Mouse (Mus musculus) midbrain, embryonic 12.5 days (tissue): ENCODE data around the gene Ganab. TPM values are rescaled to one million over a fixed set of nuclear protein-coding genes. Genes with fewer than 3 reads are reported as not detected.
A peak's percentile ranks its signal among the peaks of the same experiment; 100 is the strongest.

Experiments used
- ATAC-seq: fragments of 200-750 bp; cut with Nextera tagmentation; 2 replicates; pipeline ENCODE4 v1.8.0; 2017; ENCODE audit warnings: low read depth, moderate TSS enrichment, moderate library complexity; ENCODE audit not compliant: low FRiP score
- H3K27ac ChIP-seq: fragments of 300-500 bp; sonication (generic); replicated peaks from 2 replicates; pipeline ENCODE4 v1.5.1; 2016; ENCODE audit warnings: mild to moderate bottlenecking
- H3K27me3 ChIP-seq: fragments of 300-500 bp; sonication (generic); 2 replicates; pipeline ENCODE4 v1.6.1; 2016; ENCODE audit warnings: mild to moderate bottlenecking
- H3K36me3 ChIP-seq: fragments of 300-500 bp; sonication (generic); 2 replicates; pipeline ENCODE4 v1.6.1; 2016
- H3K4me1 ChIP-seq: fragments of 300-500 bp; sonication (generic); 2 replicates; pipeline ENCODE4 v1.6.1; 2016
- H3K4me2 ChIP-seq: fragments of 300-500 bp; sonication (generic); replicated peaks from 2 replicates; pipeline ENCODE4 v1.6.1; 2016; ENCODE audit warnings: mild to moderate bottlenecking, moderate library complexity
- H3K4me3 ChIP-seq: fragments of 300-500 bp; sonication (generic); 2 replicates; pipeline ENCODE4 v1.5.1; 2016; ENCODE audit warnings: mild to moderate bottlenecking
- H3K9ac ChIP-seq: fragments of 300-500 bp; sonication (generic); replicated peaks from 2 replicates; pipeline ENCODE4 v1.6.1; 2016; ENCODE audit warnings: mild to moderate bottlenecking, moderate library complexity
- H3K9me3 ChIP-seq: fragments of 300-500 bp; sonication (generic); 2 replicates; pipeline ENCODE4 v1.6.1; 2016; ENCODE audit warnings: mild to moderate bottlenecking
- WGBS: fragments of 180-500 bp; shearing (Covaris S2); methylation state at CpG from one replicate; pipeline ENCODE4 v1.1.7; 2016; 5-methylcytosine and 5-hydroxymethylcytosine counted together
- polyA plus RNA-seq: library from polyadenylated mRNA; unstranded; fragments of >200 nt; fragmentation: Nextera tagmentation; extraction: Ambion mirVana; gene quantifications from 2 replicates; pipeline ENCODE4 v1.2.1, GENCODE M21; 2016

Gene Ganab
- polyA plus RNA-seq, 1 experiment from 2014 or later = 115 TPM

GRCm38 (mm10) chr19:8871267-8872186 is 26.3 kb upstream of the Ganab start, which contains the start of gene Ubxn1:
Gene Ubxn1, plus strand, starts transcription at chr19:8871496.
- H3K36me3 ChIP-seq = peaks cover 35% of the 10 kb centered on the region
- 1% methylated on average over 59 of the region's 59 CpGs for WGBS
- peak; percentile 99 for ATAC-seq
- H3K4me1 ChIP-seq = peaks cover 13% of the 10 kb centered on the region
- H3K27me3 ChIP-seq = no peaks in the 10 kb centered on the region
- peak within 1 kb of the TSS; percentile 91 for H3K4me2 ChIP-seq
- H3K9me3 ChIP-seq = no peaks in the 10 kb centered on the region
- peak within 1 kb of the TSS; percentile 94 for H3K9ac ChIP-seq
- H3K4me3 ChIP-seq = peak within 1 kb of the TSS; percentile 93
- peak within 1 kb of the TSS; percentile 73 for H3K27ac ChIP-seq

GRCm38 (mm10) chr19:8872266-8872840 is 25.5 kb upstream of the Ganab start:
- 75% methylated on average over 10 of the region's 10 CpGs for WGBS
- no peaks in the 10 kb centered on the region for H3K27me3 ChIP-seq
- H3K4me3 ChIP-seq = peak overlapping the region; percentile 93
- H3K36me3 ChIP-seq = peaks cover 43% of the 10 kb centered on the region
- peak overlapping the region; percentile 91 for H3K4me2 ChIP-seq
- H3K27ac ChIP-seq = peak overlapping the region; percentile 73
- peaks cover 13% of the 10 kb centered on the region for H3K4me1 ChIP-seq
- no peaks in the 10 kb centered on the region for H3K9me3 ChIP-seq
- H3K9ac ChIP-seq = peak overlapping the region; percentile 94
- ATAC-seq = no peak

GRCm38 (mm10) chr19:8875031-8875430 is 22.8 kb upstream of the Ganab start:
- H3K4me3 ChIP-seq = no peak overlapping the region
- no peaks in the 10 kb centered on the region for H3K9me3 ChIP-seq
- ATAC-seq = no peak
- H3K36me3 ChIP-seq = peaks cover 51% of the 10 kb centered on the region
- H3K27ac ChIP-seq = no peak overlapping the region
- no peak overlapping the region for H3K9ac ChIP-seq
- H3K27me3 ChIP-seq = no peaks in the 10 kb centered on the region
- WGBS = 95% methylated on average over 7 of the region's 7 CpGs
- H3K4me1 ChIP-seq = peaks cover 19% of the 10 kb centered on the region
- no peak overlapping the region for H3K4me2 ChIP-seq

- Histone ChIP-seq H3K27me3 (no peaks in the 10 kb centered on the region), H3K4me2 (peak within 1 kb of the TSS; percentile 92), H3K9me3 (no peaks in the 10 kb centered on the region), H3K4me3 (peak within 1 kb of the TSS; percentile 69), H3K36me3 (peaks cover 27% of the 10 kb centered on the region), H3K27ac (peak within 1 kb of the TSS; percentile 83), H3K4me1 (peaks cover 12% of the 10 kb centered on the region), H3K9ac (peak within 1 kb of the TSS; percentile 80)
- WGBS = under 1% methylated on average over 42 of the region's 42 CpGs
- ATAC-seq = peak; percentile 98
Observed at GRCm38 (mm10) chr19:8880311-8881033, 17.4 kb upstream of the Ganab start, which contains the start of gene Uqcc3. Gene Uqcc3, minus strand, starts transcription at chr19:8880923.

- Histone ChIP-seq H3K9me3 (no peaks in the 10 kb centered on the region), H3K4me3 (peak overlapping the region; percentile 69), H3K4me2 (peak overlapping the region; percentile 92), H3K27me3 (no peaks in the 10 kb centered on the region), H3K9ac (peak overlapping the region; percentile 80), H3K36me3 (peaks cover 21% of the 10 kb centered on the region), H3K4me1 (peaks cover 12% of the 10 kb centered on the region), H3K27ac (no peak overlapping the region)
- 0 out of 2 replicates have a peak, but pooled peaks have one; percentile 8 for ATAC-seq
- 14% methylated on average over 3 of the region's 3 CpGs for WGBS
Observed at GRCm38 (mm10) chr19:8881034-8881392, 16.9 kb upstream of the Ganab start.

- H3K9me3 ChIP-seq = no peaks in the 10 kb centered on the region
- H3K4me1 ChIP-seq = peaks cover 23% of the 10 kb centered on the region
- H3K4me2 ChIP-seq = no peak within 1 kb of the TSS
- H3K4me3 ChIP-seq = no peak within 1 kb of the TSS
- H3K27me3 ChIP-seq = no peaks in the 10 kb centered on the region
- no peak for ATAC-seq
- 0 out of 2 replicates have a peak, but pooled peaks cover 3% of the 10 kb centered on the region for H3K36me3 ChIP-seq
- H3K27ac ChIP-seq = no peak within 1 kb of the TSS
- no peak within 1 kb of the TSS for H3K9ac ChIP-seq
- WGBS = 65% methylated on average over 3 of the region's 3 CpGs
Observed at GRCm38 (mm10) chr19:8883616-8884015, 14.3 kb upstream of the Ganab start, which contains the start of the genes Lbhd1 and Gm49403. Gene Lbhd1, plus strand, starts transcription at chr19:8883732. Gene Gm49403, plus strand, starts transcription at chr19:8883930.

- WGBS = 42% methylated on average over 1 of the region's 1 CpGs
- H3K27me3 ChIP-seq = no peaks in the 10 kb centered on the region
- peaks cover 16% of the 10 kb centered on the region for H3K36me3 ChIP-seq
- no peak for ATAC-seq
- no peak overlapping the region for H3K4me3 ChIP-seq
- H3K9ac ChIP-seq = no peak overlapping the region
- H3K27ac ChIP-seq = no peak overlapping the region
- peak overlapping the region; percentile 75 for H3K4me2 ChIP-seq
- no peaks in the 10 kb centered on the region for H3K9me3 ChIP-seq
- H3K4me1 ChIP-seq = peaks cover 20% of the 10 kb centered on the region
Observed at GRCm38 (mm10) chr19:8886916-8887584, 10.8 kb upstream of the Ganab start.

GRCm38 (mm10) chr19:8887585-8888463 is 10.0 kb upstream of the Ganab start:
- peak overlapping the region; percentile 67 for H3K4me3 ChIP-seq
- H3K9ac ChIP-seq = peak overlapping the region; percentile 81
- peaks cover 20% of the 10 kb centered on the region for H3K4me1 ChIP-seq
- 16% methylated on average over 19 of the region's 19 CpGs for WGBS
- no peaks in the 10 kb centered on the region for H3K9me3 ChIP-seq
- no peak for ATAC-seq
- H3K27ac ChIP-seq = peak overlapping the region; percentile 85
- peaks cover 16% of the 10 kb centered on the region for H3K36me3 ChIP-seq
- H3K4me2 ChIP-seq = peak overlapping the region; percentile 75
- no peaks in the 10 kb centered on the region for H3K27me3 ChIP-seq

GRCm38 (mm10) chr19:8888511-8889385 is 9.1 kb upstream of the Ganab start, which contains the start of the genes 1810009A15Rik and Gm49416:
Gene 1810009A15Rik, plus strand, starts transcription at chr19:8888853.
Gene Gm49416, plus strand, starts transcription at chr19:8888926.
- H3K27me3 ChIP-seq = no peaks in the 10 kb centered on the region
- WGBS = under 1% methylated on average over 58 of the region's 58 CpGs
- H3K4me2 ChIP-seq = peak within 1 kb of the TSS; percentile 75
- peak within 1 kb of the TSS; percentile 67 for H3K4me3 ChIP-seq
- peaks cover 25% of the 10 kb centered on the region for H3K4me1 ChIP-seq
- peaks cover 16% of the 10 kb centered on the region for H3K36me3 ChIP-seq
- peak; percentile 96 for ATAC-seq
- no peaks in the 10 kb centered on the region for H3K9me3 ChIP-seq
- H3K9ac ChIP-seq = peak within 1 kb of the TSS; percentile 81
- peak within 1 kb of the TSS; percentile 85 for H3K27ac ChIP-seq
